Mouse (Mus musculus): ENCODE data around the gene Arl1. TPM values are rescaled to one million over a fixed set of nuclear protein-coding genes. Genes with fewer than 3 reads are reported as not detected.
"Not testable (repeated sequence)": the region's sequence is repeated elsewhere in the genome, so short reads cannot be mapped to it uniquely, and the experiment has no call there.

The Arl1 gene
- polyA plus RNA-seq, 1 experiment: 20.2 TPM

DNA sequence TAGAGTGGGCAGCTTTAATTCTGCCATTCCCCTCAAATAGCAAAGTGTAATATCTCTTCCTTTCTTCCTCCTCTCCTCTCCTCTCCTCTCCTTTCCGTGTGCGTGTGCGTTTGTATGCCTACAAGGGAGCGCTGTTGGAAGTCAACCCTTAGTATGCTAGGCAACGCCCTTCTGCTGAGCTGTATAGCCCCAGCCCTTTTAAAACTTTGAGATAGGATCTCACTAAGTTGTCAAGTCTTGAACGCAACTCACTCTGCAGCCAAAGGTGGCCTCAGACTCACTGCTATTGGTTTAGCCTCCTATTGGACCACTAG, 1.6 kb downstream of the Arl1 start:
- H3K4me1 ChIP-seq (ENCODE audit: control insufficient read depth, insufficient read depth, low read length): no peaks in the 10 kb centered on the region; the same call in 1 of the 2 replicates
- WGBS: 5% methylated on average over 6 of the region's 6 CpGs
- H3K4me3 ChIP-seq (replicated peaks; ENCODE audit: control insufficient read depth, low read depth, low read length): peak overlapping the region; percentile 92
- TF ChIP-seq CTCF (IDR thresholded peaks at IDR 0.05; ENCODE audit: control insufficient read depth, insufficient read depth, low read length) (no peak), POLR2A (IDR thresholded peaks at IDR 0.05; ENCODE audit: borderline replicate concordance, control insufficient read depth, low read depth, low read length) (no peak)
- no peak overlapping the region for H3K27ac ChIP-seq (ENCODE audit: control insufficient read depth, insufficient read depth, low read depth, low read length, poor library complexity)

DNA sequence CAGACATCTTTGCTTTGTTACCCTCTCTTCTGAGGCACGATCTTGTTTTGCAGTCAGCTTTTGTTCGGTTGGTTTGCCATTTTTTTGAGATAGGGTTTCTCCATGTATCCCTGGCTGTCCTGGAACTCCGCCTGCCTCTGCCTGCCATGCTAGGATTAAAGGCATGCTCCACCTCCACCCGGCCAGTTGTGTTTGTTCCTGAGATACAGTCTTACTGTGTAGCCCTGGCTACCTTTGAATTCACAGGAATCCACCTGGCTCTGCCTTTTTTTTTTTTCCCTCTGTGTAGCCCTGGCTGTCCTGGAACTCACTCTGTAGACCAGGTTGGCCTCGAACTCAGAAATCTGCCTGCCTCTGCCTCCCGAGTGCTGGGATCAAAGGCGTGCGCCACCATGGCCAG, 8.4 kb downstream of the Arl1 start:
- 85% methylated on average over 8 of the region's 8 CpGs for WGBS
- H3K4me3 ChIP-seq (replicated peaks; ENCODE audit: control insufficient read depth, low read depth, low read length); H3K27ac ChIP-seq (ENCODE audit: control insufficient read depth, insufficient read depth, low read depth, low read length, poor library complexity); H3K4me1 ChIP-seq (ENCODE audit: control insufficient read depth, insufficient read depth, low read length): not testable (repeated sequence)

DNA sequence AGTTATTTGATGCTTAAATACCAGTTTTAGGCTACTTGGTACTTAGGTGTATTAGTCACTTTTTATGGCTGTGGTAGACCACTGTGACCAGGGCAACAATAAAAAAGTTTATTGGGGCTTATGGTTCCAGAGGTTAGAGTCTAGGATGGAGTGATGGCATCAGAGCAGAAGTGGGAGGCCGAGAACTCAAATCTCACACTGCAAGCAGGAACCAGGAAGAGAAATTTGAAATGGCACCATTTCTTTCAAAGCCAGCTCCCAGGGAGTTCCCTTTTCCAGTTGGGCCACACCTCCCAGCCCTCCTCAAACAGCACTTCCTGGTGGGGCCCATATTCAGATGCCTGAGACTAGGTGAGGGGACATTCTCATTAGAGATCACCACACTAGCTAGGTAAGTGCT, 9.2 kb downstream of the Arl1 start:
- no peak overlapping the region for H3K27ac ChIP-seq (ENCODE audit: control insufficient read depth, insufficient read depth, low read depth, low read length, poor library complexity)
- H3K4me3 ChIP-seq (replicated peaks; ENCODE audit: control insufficient read depth, low read depth, low read length): no peak overlapping the region
- H3K4me1 ChIP-seq (ENCODE audit: control insufficient read depth, insufficient read depth, low read length): no peaks in the 10 kb centered on the region
- 42% methylated on average over 1 of the region's 1 CpGs for WGBS
- no peak for TF ChIP-seq POLR2A (IDR thresholded peaks at IDR 0.05; ENCODE audit: borderline replicate concordance, control insufficient read depth, low read depth, low read length)
- no peak for TF ChIP-seq CTCF (IDR thresholded peaks at IDR 0.05; ENCODE audit: control insufficient read depth, insufficient read depth, low read length)

DNA sequence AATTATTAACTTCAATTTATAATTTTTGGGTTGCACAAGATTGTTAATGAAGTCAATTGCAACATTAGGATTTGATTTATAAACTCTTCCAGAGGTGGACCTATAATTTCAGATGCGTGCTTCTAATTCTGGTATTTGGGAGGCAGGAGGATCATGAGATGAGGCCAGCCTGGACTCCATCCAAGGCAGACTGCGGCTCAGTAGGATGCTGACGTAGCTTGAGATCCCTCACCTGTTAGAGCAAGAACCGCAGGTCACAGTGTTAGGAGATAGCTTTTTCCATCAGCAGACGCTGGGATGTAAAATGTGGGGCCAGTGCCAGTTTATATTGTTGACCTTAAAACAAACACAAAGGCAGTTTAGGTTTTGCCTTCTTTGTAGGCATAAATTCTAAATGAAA, 10.1 kb downstream of the Arl1 start:
- no peak overlapping the region for H3K4me3 ChIP-seq (replicated peaks; ENCODE audit: control insufficient read depth, low read depth, low read length)
- WGBS: 89% methylated on average over 5 of the region's 5 CpGs
- no peak overlapping the region for H3K27ac ChIP-seq (ENCODE audit: control insufficient read depth, insufficient read depth, low read depth, low read length, poor library complexity)
- H3K4me1 ChIP-seq (ENCODE audit: control insufficient read depth, insufficient read depth, low read length): no peaks in the 10 kb centered on the region
- TF ChIP-seq CTCF (IDR thresholded peaks at IDR 0.05; ENCODE audit: control insufficient read depth, insufficient read depth, low read length): no peak
- no peak for TF ChIP-seq POLR2A (IDR thresholded peaks at IDR 0.05; ENCODE audit: borderline replicate concordance, control insufficient read depth, low read depth, low read length)

DNA sequence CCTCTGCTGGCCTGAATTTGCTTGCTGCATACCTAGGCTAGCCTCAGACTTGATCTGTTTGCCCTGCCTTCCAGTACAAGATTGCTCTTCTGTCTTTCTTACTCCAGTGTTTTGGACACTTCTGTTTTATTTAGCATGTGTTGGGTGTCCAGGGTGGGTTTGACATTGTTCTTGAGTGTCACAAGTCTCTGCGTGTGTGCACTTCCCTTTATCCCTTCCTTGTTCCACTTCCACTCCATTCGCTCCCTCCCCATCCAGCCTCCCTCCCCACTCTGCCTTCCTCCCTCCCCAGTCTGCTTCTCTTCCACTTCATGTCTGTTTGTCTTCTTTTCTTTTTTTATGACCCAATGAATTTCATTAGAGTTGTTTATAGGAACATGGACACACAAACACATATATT, 10.8 kb downstream of the Arl1 start:
- WGBS: 49% methylated on average over 2 of the region's 2 CpGs
- TF ChIP-seq POLR2A (IDR thresholded peaks at IDR 0.05; ENCODE audit: borderline replicate concordance, control insufficient read depth, low read depth, low read length) (no peak), CTCF (IDR thresholded peaks at IDR 0.05; ENCODE audit: control insufficient read depth, insufficient read depth, low read length) (no peak)
- Histone ChIP-seq H3K4me1 (ENCODE audit: control insufficient read depth, insufficient read depth, low read length) (no peaks in the 10 kb centered on the region), H3K4me3 (replicated peaks; ENCODE audit: control insufficient read depth, low read depth, low read length) (no peak overlapping the region), H3K27ac (ENCODE audit: control insufficient read depth, insufficient read depth, low read depth, low read length, poor library complexity) (no peak overlapping the region)

DNA sequence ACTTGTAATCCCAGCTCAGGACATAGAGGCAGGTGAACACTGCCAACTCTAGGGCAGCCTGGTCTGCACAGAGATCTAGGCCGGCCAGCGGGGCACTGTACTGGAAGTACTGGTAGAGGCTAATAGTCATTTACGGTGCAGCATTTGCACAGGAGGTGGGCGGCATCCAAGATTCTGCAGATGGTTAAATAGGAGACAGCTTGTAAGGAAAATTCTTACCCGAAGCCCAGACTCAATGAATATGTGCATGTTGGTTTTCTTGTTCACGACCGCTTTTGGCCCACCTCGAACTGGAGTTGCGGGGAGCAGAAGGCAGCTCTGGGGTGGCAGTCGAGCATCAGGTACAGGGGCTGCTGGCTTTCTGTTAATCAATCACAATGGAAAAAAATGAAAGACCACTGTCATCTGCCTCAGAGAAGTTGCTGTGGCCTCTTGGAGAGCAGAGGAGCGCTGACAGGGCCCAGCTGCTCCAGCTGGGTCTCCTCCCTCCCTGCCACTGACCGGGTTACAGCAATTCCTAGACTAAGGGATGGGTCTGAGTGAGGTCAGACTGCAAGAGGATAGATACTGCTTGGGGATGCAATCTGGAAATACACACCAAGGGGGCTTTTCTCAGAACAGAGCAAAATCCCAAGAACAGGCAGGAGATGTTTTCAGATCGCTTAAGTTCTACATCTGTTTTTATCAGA, 31.0 kb downstream of the Arl1 start:
- TF ChIP-seq POLR2A (IDR thresholded peaks at IDR 0.05; ENCODE audit: borderline replicate concordance, control insufficient read depth, low read depth, low read length): no peak
- TF ChIP-seq CTCF (IDR thresholded peaks at IDR 0.05; ENCODE audit: control insufficient read depth, insufficient read depth, low read length): no peak
- WGBS: 94% methylated on average over 13 of the region's 13 CpGs
- Histone ChIP-seq H3K27ac (ENCODE audit: control insufficient read depth, insufficient read depth, low read depth, low read length, poor library complexity) (no peak overlapping the region), H3K4me1 (ENCODE audit: control insufficient read depth, insufficient read depth, low read length) (no peaks in the 10 kb centered on the region), H3K4me3 (replicated peaks; ENCODE audit: control insufficient read depth, low read depth, low read length) (no peak overlapping the region)

DNA sequence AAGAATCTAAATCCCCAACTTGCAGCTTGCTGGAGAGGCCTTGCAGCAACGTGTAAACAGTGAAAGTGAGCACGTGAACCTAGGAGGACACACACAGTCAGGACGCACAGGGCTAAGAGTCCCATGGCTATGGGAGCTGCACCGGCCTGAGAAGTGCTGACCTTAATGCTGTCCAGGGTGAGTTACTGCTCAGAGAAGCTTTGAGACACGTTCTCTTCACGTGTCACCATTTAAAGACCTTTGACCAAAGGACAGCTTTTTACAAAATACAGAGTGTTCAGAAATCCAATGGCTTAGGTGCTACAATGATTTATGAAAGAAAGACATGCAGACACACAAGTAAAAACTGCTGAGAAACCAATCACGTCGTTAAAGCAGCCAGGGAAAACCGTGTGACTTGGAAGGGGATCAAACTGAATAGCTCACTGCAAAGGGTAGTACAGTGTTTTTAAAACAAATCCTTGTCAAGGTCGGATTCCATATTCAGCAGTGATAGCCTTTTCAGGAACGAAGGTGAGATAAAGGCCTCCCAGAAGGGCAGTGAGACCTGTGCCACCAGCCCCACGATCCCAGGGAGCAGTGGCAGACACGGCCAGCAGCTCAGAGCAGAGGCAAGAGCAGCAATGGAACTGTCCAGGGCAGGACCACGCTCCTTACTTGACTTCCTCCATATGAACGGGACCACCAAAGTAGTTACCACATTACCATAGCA, 34.9 kb downstream of the Arl1 start:
- Histone ChIP-seq H3K4me3 (replicated peaks; ENCODE audit: control insufficient read depth, low read depth, low read length) (no peak overlapping the region), H3K27ac (ENCODE audit: control insufficient read depth, insufficient read depth, low read depth, low read length, poor library complexity) (no peak overlapping the region), H3K4me1 (ENCODE audit: control insufficient read depth, insufficient read depth, low read length) (no peaks in the 10 kb centered on the region)
- no peak for TF ChIP-seq POLR2A (IDR thresholded peaks at IDR 0.05; ENCODE audit: borderline replicate concordance, control insufficient read depth, low read depth, low read length)
- no peak for TF ChIP-seq CTCF (IDR thresholded peaks at IDR 0.05; ENCODE audit: control insufficient read depth, insufficient read depth, low read length)
- 82% methylated on average over 15 of the region's 15 CpGs for WGBS

DNA sequence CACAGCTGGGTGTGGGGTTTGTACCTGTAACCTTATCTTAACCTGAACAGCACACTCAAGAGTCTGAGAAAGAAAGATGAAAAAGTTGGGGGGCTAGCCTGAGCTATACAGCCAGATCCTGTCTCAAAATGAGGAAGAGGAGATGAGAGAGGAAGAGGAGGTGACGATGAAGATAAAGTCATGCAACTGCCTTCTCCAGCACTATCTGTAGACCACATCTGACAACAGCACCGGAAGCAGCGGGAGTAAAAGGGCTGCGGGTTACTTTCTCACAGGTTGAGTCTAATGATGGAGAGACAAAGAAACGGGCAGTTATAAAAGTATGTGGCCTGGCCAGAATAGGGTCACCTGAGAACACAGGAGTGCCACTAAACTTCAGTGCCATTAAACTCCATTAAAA, 38.3 kb downstream of the Arl1 start:
- Histone ChIP-seq H3K4me1 (ENCODE audit: control insufficient read depth, insufficient read depth, low read length) (no peaks in the 10 kb centered on the region), H3K27ac (ENCODE audit: control insufficient read depth, insufficient read depth, low read depth, low read length, poor library complexity) (no peak overlapping the region), H3K4me3 (replicated peaks; ENCODE audit: control insufficient read depth, low read depth, low read length) (no peak overlapping the region)
- TF ChIP-seq POLR2A (IDR thresholded peaks at IDR 0.05; ENCODE audit: borderline replicate concordance, control insufficient read depth, low read depth, low read length) (no peak), CTCF (IDR thresholded peaks at IDR 0.05; ENCODE audit: control insufficient read depth, insufficient read depth, low read length) (no peak)
- WGBS: 35% methylated on average over 5 of the region's 5 CpGs

DNA sequence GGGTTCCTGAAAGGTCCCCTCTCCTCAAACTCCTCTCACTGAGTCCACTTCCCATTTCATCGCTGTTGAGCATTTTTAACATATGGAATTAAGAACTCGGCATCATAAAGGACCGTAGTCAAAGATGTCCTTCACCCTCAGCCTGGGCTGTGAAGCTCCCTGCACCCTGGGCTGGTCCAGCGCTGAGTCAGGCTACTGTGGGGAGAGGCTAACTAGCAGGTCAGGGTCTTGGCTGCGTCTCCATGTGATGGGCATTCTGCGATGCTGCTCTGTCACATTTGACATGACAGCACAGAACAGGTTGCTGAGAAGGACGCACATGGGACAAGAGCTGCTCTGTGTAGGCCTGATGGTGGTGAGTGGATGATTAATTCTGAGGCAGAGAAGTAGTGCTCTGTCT, 39.0 kb downstream of the Arl1 start:
- H3K27ac ChIP-seq (ENCODE audit: control insufficient read depth, insufficient read depth, low read depth, low read length, poor library complexity): no peak overlapping the region
- TF ChIP-seq CTCF (IDR thresholded peaks at IDR 0.05; ENCODE audit: control insufficient read depth, insufficient read depth, low read length): no peak
- no peak for TF ChIP-seq POLR2A (IDR thresholded peaks at IDR 0.05; ENCODE audit: borderline replicate concordance, control insufficient read depth, low read depth, low read length)
- WGBS: 90% methylated on average over 7 of the region's 7 CpGs
- H3K4me3 ChIP-seq (replicated peaks; ENCODE audit: control insufficient read depth, low read depth, low read length): no peak overlapping the region
- no peaks in the 10 kb centered on the region for H3K4me1 ChIP-seq (ENCODE audit: control insufficient read depth, insufficient read depth, low read length)

DNA sequence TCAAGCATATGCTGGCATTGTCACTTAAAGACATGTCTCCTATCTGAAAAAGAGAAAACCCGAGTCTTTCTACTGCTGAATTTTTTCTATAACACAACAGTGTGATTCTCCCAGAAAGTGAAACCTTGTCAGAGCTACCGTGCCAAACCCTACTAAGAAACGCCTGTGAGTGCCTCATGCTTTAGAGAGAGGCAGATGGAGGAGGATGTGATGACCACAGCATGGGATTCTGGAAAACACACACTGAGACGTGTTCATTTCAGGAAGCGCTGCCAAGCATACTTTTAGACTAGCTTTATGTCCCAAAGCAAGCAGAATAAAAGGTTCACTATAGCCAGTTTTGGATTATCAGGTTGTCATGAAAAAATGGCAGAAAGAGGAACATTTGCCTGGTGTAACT, 42.3 kb downstream of the Arl1 start:
- not testable (repeated sequence) for H3K27ac ChIP-seq (ENCODE audit: control insufficient read depth, insufficient read depth, low read depth, low read length, poor library complexity); H3K4me3 ChIP-seq (replicated peaks; ENCODE audit: control insufficient read depth, low read depth, low read length); H3K4me1 ChIP-seq (ENCODE audit: control insufficient read depth, insufficient read depth, low read length)
- WGBS: 78% methylated on average over 5 of the region's 5 CpGs

Measured in bone marrow, adult 2 months (tissue).